Mouse (Mus musculus) heart, postnatal 0 days (tissue): ENCODE results near the gene Anxa6. TPM values are rescaled to one million over a fixed set of nuclear protein-coding genes. Genes with fewer than 3 reads are reported as not detected.

Source experiments
- ATAC-seq: fragments of 200-750 bp; cut with Nextera tagmentation; 2 replicates; pipeline ENCODE4 v1.8.0; 2017; ENCODE audit warnings: low read depth, moderate number of reproducible peaks, moderate library complexity; ENCODE audit not compliant: insufficient read depth
- DNase-seq: peaks from one replicate; pipeline ENCODE4 v3.0.0-alpha.2; 2016; ENCODE audit warnings: low spot score
- H3K27ac ChIP-seq: fragments of 300-500 bp; sonication (generic); 2 replicates; pipeline ENCODE4 v1.5.1; 2014; ENCODE audit warnings: low read depth, mild to moderate bottlenecking
- H3K27me3 ChIP-seq: fragments of 300-500 bp; sonication (generic); 2 replicates; pipeline ENCODE4 v1.6.1; 2014; ENCODE audit warnings: low read length, mixed read lengths; ENCODE audit not compliant: control insufficient read depth, insufficient read depth
- H3K36me3 ChIP-seq: fragments of 300-500 bp; sonication (generic); replicated peaks from 2 replicates; pipeline ENCODE4 v1.6.1; 2014; ENCODE audit warnings: low read length, mixed read lengths; ENCODE audit not compliant: control insufficient read depth, insufficient read depth
- H3K4me1 ChIP-seq: fragments of 300-500 bp; sonication (generic); 2 replicates; pipeline ENCODE4 v1.6.1; 2014; ENCODE audit warnings: antibody characterized with exemption; ENCODE audit not compliant: control insufficient read depth, insufficient read depth
- H3K4me2 ChIP-seq: fragments of 300-500 bp; sonication (generic); 2 replicates; pipeline ENCODE4 v1.6.1; 2014; ENCODE audit warnings: low read depth, mild to moderate bottlenecking, low read length, moderate library complexity
- H3K4me3 ChIP-seq: fragments of 300-500 bp; sonication (generic); 2 replicates; pipeline ENCODE4 v1.5.1; 2014; ENCODE audit warnings: low read depth, low read length
- H3K9ac ChIP-seq: fragments of 300-500 bp; sonication (generic); replicated peaks from 2 replicates; pipeline ENCODE4 v1.6.1; 2014; ENCODE audit warnings: low read depth, low read length, mixed read lengths
- H3K9me3 ChIP-seq: fragments of 300-500 bp; sonication (generic); replicated peaks from 2 replicates; pipeline ENCODE4 v1.6.1; 2016; ENCODE audit warnings: low read length; ENCODE audit not compliant: control insufficient read depth
- CTCF ChIP-seq: IDR thresholded peaks from 2 replicates; pipeline ENCODE4 v1.5.1; 2016; ENCODE audit warnings: antibody characterized with exemption, control low read depth, low read depth
- EP300 ChIP-seq: IDR thresholded peaks from 2 replicates; pipeline ENCODE4 v1.6.1; 2016; ENCODE audit warnings: antibody characterized with exemption, low read depth
- WGBS: fragments of 180-500 bp; shearing (Covaris S2); extraction: QIAGEN DNeasy Blood & Tissue Kit; methylation state at CpG from one replicate; pipeline ENCODE4 v1.1.7; 2014; 5-methylcytosine and 5-hydroxymethylcytosine counted together
- polyA plus RNA-seq: library from polyadenylated mRNA; unstranded; fragments of >200 nt; fragmentation: Nextera tagmentation; extraction: Ambion mirVana; gene quantifications from 2 replicates; pipeline ENCODE4 v1.2.1, GENCODE M21; 2015
- total RNA-seq: library from RNA; depleted of rRNA; stranded (reverse); fragments of >200 nt; gene quantifications from 2 replicates; pipeline ENCODE4 v1.2.3, GENCODE M21; 2014; ENCODE audit warnings: low replicate concordance

Gene Anxa6
- total and polyA plus RNA-seq, 2 experiments from 2014 or later, result 250 to 306 TPM

- H3K4me1 ChIP-seq, result peaks cover 15% of the 10 kb centered on the region
- H3K27ac ChIP-seq, result no peak overlapping the region
- no peak for TF ChIP-seq CTCF
- no peak for TF ChIP-seq EP300
- H3K4me2 ChIP-seq, result no peak overlapping the region
- H3K36me3 ChIP-seq, result no peaks in the 10 kb centered on the region
- H3K4me3 ChIP-seq, result no peak overlapping the region
- no peak for DNase-seq
- no peaks in the 10 kb centered on the region for H3K9me3 ChIP-seq
- no peaks in the 10 kb centered on the region for H3K27me3 ChIP-seq
- WGBS, result 73% methylated on average over 6 of the region's 6 CpGs
- ATAC-seq, result no peak
- H3K9ac ChIP-seq, result no peak overlapping the region
Measured at GRCm38 (mm10) chr11:54950684-54951083, 82.6 kb downstream of the Anxa6 start.

- no peak overlapping the region for H3K27ac ChIP-seq
- no peaks in the 10 kb centered on the region for H3K27me3 ChIP-seq
- no peak overlapping the region for H3K4me2 ChIP-seq
- no peak for TF ChIP-seq CTCF
- TF ChIP-seq EP300, result no peak
- 21% methylated on average over 1 of the region's 1 CpGs for WGBS
- no peaks in the 10 kb centered on the region for H3K9me3 ChIP-seq
- ATAC-seq, result no peak
- peaks cover 15% of the 10 kb centered on the region for H3K4me1 ChIP-seq
- H3K9ac ChIP-seq, result no peak overlapping the region
- DNase-seq, result no peak
- no peak overlapping the region for H3K4me3 ChIP-seq
- H3K36me3 ChIP-seq, result no peaks in the 10 kb centered on the region
Measured at GRCm38 (mm10) chr11:54949717-54950116, 83.5 kb downstream of the Anxa6 start.

- Histone ChIP-seq H3K9me3 (no peaks in the 10 kb centered on the region), H3K9ac (no peak overlapping the region), H3K4me1 (peaks cover 12% of the 10 kb centered on the region; the same call in 1 of the 2 replicates), H3K36me3 (no peaks in the 10 kb centered on the region), H3K27me3 (no peaks in the 10 kb centered on the region), H3K27ac (no peak overlapping the region), H3K4me2 (no peak overlapping the region), H3K4me3 (no peak overlapping the region)
- no peak for ATAC-seq
- TF ChIP-seq CTCF, result no peak
- no peak for TF ChIP-seq EP300
- WGBS, result 86% methylated on average over 3 of the region's 3 CpGs
- no peak for DNase-seq
Measured at GRCm38 (mm10) chr11:54944702-54945101, 88.5 kb downstream of the Anxa6 start.

- H3K4me1 ChIP-seq, result peaks cover 15% of the 10 kb centered on the region
- 61% methylated on average over 7 of the region's 7 CpGs for WGBS
- H3K9me3 ChIP-seq, result no peaks in the 10 kb centered on the region
- ATAC-seq, result no peak
- peaks cover 34% of the 10 kb centered on the region for H3K36me3 ChIP-seq
- H3K27me3 ChIP-seq, result no peaks in the 10 kb centered on the region
- no peak for TF ChIP-seq EP300
- no peak for TF ChIP-seq CTCF
- no peak overlapping the region for H3K4me2 ChIP-seq
- no peak for DNase-seq
- H3K9ac ChIP-seq, result no peak overlapping the region
- H3K27ac ChIP-seq, result no peak overlapping the region
- H3K4me3 ChIP-seq, result no peak overlapping the region
Measured at GRCm38 (mm10) chr11:54940056-54940455, 93.2 kb downstream of the Anxa6 start.

- WGBS, result 77% methylated on average over 8 of the region's 8 CpGs
- DNase-seq, result no peak
- H3K36me3 ChIP-seq, result peaks cover 36% of the 10 kb centered on the region
- H3K9me3 ChIP-seq, result no peaks in the 10 kb centered on the region
- H3K27ac ChIP-seq, result no peak overlapping the region
- H3K27me3 ChIP-seq, result no peaks in the 10 kb centered on the region
- H3K4me2 ChIP-seq, result no peak overlapping the region
- peaks cover 15% of the 10 kb centered on the region for H3K4me1 ChIP-seq
- TF ChIP-seq EP300 (no peak), CTCF (no peak)
- no peak overlapping the region for H3K9ac ChIP-seq
- H3K4me3 ChIP-seq, result no peak overlapping the region
- ATAC-seq, result no peak
Measured at GRCm38 (mm10) chr11:54939501-54939900, 93.7 kb downstream of the Anxa6 start.

DNA sequence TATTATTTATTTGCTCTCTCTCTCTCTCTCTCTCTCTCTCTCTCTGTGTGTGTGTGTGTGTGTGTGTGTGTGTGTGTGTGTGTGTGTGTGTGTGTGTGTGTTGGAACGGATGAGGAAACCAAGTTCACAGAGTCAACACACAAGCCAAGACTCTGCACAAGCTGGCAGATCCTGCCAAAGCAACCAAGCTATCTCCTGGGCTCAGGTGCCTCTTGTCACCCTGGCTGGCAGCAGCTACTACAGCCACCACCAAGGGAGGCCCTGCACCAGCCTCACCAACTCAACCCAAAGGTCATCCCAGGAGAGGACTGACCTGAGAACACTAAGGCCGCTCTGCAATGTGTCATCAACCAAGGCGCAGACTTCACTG, 96.5 kb downstream of the Anxa6 start:
- no peak overlapping the region for H3K9ac ChIP-seq
- TF ChIP-seq EP300 (no peak), CTCF (no peak)
- DNase-seq (no peak), ATAC-seq (no peak; the same call in 1 of the 2 replicates)
- H3K4me2 ChIP-seq, result no peak overlapping the region
- no peak overlapping the region for H3K4me3 ChIP-seq
- H3K4me1 ChIP-seq, result peaks cover 15% of the 10 kb centered on the region
- H3K9me3 ChIP-seq, result no peaks in the 10 kb centered on the region
- no peak overlapping the region; the same call in 1 of the 2 replicates for H3K27ac ChIP-seq
- H3K27me3 ChIP-seq, result no peaks in the 10 kb centered on the region
- 83% methylated on average over 3 of the region's 3 CpGs for WGBS
- peaks cover 53% of the 10 kb centered on the region for H3K36me3 ChIP-seq
